Mouse (Mus musculus) stomach, postnatal 0 days (tissue): ENCODE results near the gene Zfp526. TPM values are rescaled to one million over a fixed set of nuclear protein-coding genes. Genes with fewer than 3 reads are reported as not detected.

ENCODE experiments used
- ATAC-seq: fragments of 200-750 bp; cut with Nextera tagmentation; 2 replicates; pipeline ENCODE4 v1.8.0; 2017; ENCODE audit not compliant: low FRiP score, low TSS enrichment
- DNase-seq: peaks from one replicate; pipeline ENCODE4 v3.0.0-alpha.2; 2016; ENCODE audit warnings: low spot score
- H3K27ac ChIP-seq: fragments of 300-500 bp; sonication (generic); replicated peaks from 2 replicates; pipeline ENCODE4 v1.5.1; 2014; ENCODE audit warnings: mild to moderate bottlenecking, control low read depth
- H3K27me3 ChIP-seq: fragments of 300-500 bp; sonication (generic); 2 replicates; pipeline ENCODE4 v1.6.1; 2014; ENCODE audit warnings: low read length; ENCODE audit not compliant: control insufficient read depth, insufficient read depth
- H3K36me3 ChIP-seq: fragments of 300-500 bp; sonication (generic); 2 replicates; pipeline ENCODE4 v1.6.1; 2014; ENCODE audit warnings: low read length, mixed read lengths; ENCODE audit not compliant: control insufficient read depth, insufficient read depth
- H3K4me1 ChIP-seq: fragments of 300-500 bp; sonication (generic); replicated peaks from 2 replicates; pipeline ENCODE4 v1.6.1; 2014; ENCODE audit warnings: antibody characterized with exemption; ENCODE audit not compliant: control insufficient read depth, insufficient read depth
- H3K4me2 ChIP-seq: fragments of 300-500 bp; sonication (generic); replicated peaks from 2 replicates; pipeline ENCODE4 v1.6.1; 2014; ENCODE audit warnings: low read depth, mild to moderate bottlenecking, control low read depth, moderate library complexity
- H3K4me3 ChIP-seq: fragments of 300-500 bp; sonication (generic); 2 replicates; pipeline ENCODE4 v1.5.1; 2014; ENCODE audit warnings: low read depth, low read length, control low read depth
- H3K9ac ChIP-seq: fragments of 300-500 bp; sonication (generic); 2 replicates; pipeline ENCODE4 v1.6.1; 2014; ENCODE audit warnings: mild to moderate bottlenecking, low read length, control low read depth, mixed read lengths
- H3K9me3 ChIP-seq: fragments of 300-500 bp; sonication (generic); 2 replicates; pipeline ENCODE4 v1.6.1; 2016; ENCODE audit warnings: low read length; ENCODE audit not compliant: control insufficient read depth
- CTCF ChIP-seq: IDR thresholded peaks from 2 replicates; pipeline ENCODE4 v1.5.1; 2016; ENCODE audit warnings: antibody characterized with exemption, low read depth, mild to moderate bottlenecking, moderate library complexity
- EP300 ChIP-seq: optimal IDR thresholded peaks from 2 replicates; pipeline ENCODE3; 2016; ENCODE audit warnings: antibody characterized with exemption
- WGBS: fragments of 180-500 bp; shearing (Covaris S2); extraction: QIAGEN DNeasy Blood & Tissue Kit; methylation state at CpG from one replicate; pipeline ENCODE4 v1.1.7; 2014; 5-methylcytosine and 5-hydroxymethylcytosine counted together
- polyA plus RNA-seq: library from polyadenylated mRNA; unstranded; fragments of >200 nt; fragmentation: Nextera tagmentation; extraction: Ambion mirVana; gene quantifications from 2 replicates; pipeline ENCODE4 v1.2.1, GENCODE M21; 2015

Gene Zfp526
- polyA plus RNA-seq, 1 experiment from 2014 or later: 1.1 TPM

DNA sequence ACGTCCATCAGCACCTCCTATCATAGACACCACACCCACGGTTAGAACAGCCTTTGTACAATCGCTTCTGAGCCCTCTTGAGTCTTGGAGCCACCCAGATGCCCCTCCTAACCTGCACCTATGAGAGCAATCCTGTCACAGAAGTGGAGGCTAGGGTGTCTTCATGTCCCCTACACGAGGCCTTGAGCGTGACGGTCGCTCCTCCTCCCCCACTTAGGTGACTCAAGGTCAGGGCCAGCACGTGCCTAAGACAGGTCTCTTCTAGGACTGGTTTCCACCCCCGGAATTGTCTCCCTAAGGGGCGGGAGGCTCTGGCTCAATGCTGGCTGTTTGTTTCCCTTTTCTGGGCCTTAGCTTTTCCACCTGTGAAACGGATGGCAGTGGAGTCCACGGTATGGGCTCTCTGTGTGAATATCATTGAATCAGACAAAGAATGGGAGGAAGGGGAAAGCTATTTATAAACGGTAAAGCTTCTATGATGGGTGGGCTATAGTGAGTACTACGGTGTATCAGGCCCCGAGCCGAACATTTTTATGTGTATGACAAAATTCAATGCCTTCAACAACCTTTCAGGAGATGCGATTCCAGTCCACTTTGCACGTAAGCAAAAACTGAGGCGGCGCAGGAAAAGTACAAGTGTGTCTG is 646 bp upstream of the Zfp526 start, which contains the start of gene Dedd2:
Gene Dedd2 (minus strand): TSS at position 159 of the 645 bp plus-strand sequence.
- 3% methylated on average over 20 of the region's 20 CpGs for WGBS
- H3K9me3 ChIP-seq: no peaks in the 10 kb centered on the region
- H3K36me3 ChIP-seq: peaks cover 7% of the 10 kb centered on the region; the same call in 1 of the 2 replicates
- no peaks in the 10 kb centered on the region for H3K27me3 ChIP-seq
- H3K27ac ChIP-seq: peak within 1 kb of the TSS; percentile 88
- no peak for ATAC-seq
- H3K9ac ChIP-seq: peak within 1 kb of the TSS; percentile 82
- H3K4me2 ChIP-seq: peak within 1 kb of the TSS; percentile 85
- TF ChIP-seq EP300 (no peak), CTCF (no peak)
- H3K4me3 ChIP-seq: peak within 1 kb of the TSS; percentile 74
- peaks cover 11% of the 10 kb centered on the region for H3K4me1 ChIP-seq
- peak; percentile 60 for DNase-seq

DNA sequence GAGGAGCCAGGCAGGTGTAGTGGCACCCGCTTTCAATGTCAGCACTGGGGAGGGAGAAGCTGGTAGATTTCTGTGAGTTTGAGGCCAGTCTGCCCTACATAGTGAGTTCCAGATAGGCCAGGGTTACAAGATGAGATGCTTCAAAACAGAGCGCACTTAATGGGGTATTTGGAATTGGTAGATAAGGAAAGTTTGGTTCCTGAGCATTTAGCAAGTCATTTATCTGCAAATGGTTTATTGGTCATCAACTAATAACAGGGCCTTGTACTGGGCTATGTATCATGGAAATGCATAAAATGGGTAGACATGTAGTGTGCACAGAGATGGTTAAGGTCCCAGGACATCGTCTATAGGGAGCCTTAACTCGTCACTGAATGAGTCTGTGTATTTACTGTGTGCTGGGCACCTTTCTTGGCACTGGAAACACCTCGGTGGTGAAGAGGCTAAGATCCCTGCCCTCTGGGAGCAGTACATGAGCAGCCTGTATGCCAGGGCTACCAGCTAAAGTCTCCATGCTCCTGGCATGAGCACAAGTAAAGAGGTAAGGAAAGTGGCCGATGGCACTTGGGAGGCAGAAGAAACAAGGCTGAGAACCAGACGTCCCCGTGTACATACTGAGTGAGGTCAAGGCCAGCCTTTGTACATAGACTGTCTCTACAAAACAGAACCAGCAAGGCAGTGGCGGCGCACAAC is 1.2 kb downstream of the Zfp526 start:
- Histone ChIP-seq H3K4me3 (peak overlapping the region; percentile 74), H3K27ac (no peak overlapping the region), H3K27me3 (no peaks in the 10 kb centered on the region), H3K4me1 (peaks cover 11% of the 10 kb centered on the region), H3K9ac (peak overlapping the region; percentile 79; the same call in 1 of the 2 replicates), H3K4me2 (peak overlapping the region; percentile 85), H3K9me3 (no peaks in the 10 kb centered on the region), H3K36me3 (peaks cover 20% of the 10 kb centered on the region)
- DNase-seq (no peak), ATAC-seq (no peak)
- TF ChIP-seq EP300 (no peak), CTCF (no peak)
- 72% methylated on average over 10 of the region's 10 CpGs for WGBS

DNA sequence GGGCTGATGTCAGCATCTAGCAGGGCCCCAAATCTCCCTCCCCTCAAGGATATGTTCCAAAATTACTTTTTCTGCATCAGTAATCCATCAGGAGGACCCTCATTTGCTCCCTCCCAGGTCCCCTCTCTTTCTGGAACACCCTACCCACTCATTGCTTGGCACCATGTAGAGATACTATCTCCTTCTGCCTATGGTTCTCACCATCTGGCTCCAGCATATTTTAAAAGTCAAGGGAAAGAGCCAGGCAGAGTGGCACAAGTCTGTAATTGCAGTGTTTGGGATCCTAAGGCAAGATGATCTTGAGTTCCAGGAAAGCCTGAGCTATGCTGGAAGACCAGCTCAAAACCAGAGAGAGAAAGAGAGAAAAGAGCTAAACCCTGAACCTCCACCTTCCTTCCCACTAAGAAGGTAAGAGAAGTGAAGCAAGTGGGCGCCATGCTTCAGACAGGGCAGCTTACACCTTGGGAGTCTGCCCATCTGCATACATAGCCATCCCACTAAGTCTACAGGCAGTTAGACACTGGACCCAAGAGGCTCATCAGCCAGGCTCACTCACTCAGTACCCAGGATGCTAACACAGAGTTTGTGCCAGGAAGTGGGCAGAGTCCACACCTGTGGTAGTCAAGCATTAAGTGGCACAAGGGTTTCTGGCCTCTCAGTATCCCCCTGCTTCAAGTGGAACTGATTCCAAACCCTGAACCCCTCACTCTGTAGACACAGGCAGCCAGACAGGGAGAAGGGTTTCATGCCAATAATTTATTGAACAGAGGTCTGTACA is 6.5 kb downstream of the Zfp526 start:
- H3K36me3 ChIP-seq: peaks cover 35% of the 10 kb centered on the region
- WGBS: 72% methylated on average over 1 of the region's 1 CpGs

DNA sequence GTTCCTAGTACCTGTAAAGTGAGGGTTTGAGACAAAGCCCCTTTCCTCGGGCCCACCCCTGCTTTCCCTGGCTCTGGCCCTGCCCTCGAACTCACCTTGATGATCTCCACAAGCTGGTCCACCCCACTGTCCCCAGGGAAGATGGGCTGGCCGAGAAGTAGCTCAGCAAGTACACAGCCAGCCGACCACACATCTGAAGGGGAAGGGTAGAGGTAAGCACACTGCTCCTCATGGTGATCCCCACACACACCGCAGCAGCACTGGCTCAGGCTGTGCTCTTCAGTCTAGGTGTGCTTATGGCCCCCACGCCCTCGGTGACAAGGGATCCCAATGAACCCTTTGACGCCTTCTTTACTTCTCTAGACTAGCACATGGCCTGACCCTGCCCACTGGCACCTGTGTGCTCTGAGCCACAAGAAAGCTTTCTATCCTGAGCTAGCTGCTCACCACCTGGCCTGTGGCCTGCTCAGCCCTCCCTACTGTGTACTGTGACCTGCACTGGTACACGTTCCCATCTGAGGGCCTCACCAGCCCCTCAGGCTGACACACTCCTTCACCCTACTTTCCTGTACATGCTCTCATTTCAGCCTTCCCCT is 9.6 kb downstream of the Zfp526 start:
- DNase-seq (no peak), ATAC-seq (no peak)
- no peak for TF ChIP-seq CTCF
- TF ChIP-seq EP300: no peak
- no peaks in the 10 kb centered on the region for H3K9me3 ChIP-seq
- H3K27me3 ChIP-seq: no peaks in the 10 kb centered on the region
- no peak overlapping the region for H3K27ac ChIP-seq
- H3K4me2 ChIP-seq: no peak overlapping the region
- H3K9ac ChIP-seq: no peak overlapping the region
- 76% methylated on average over 9 of the region's 9 CpGs for whole genome bisulfite sequencing
- H3K4me3 ChIP-seq: no peak overlapping the region
- peaks cover 31% of the 10 kb centered on the region for H3K36me3 ChIP-seq
- no peaks in the 10 kb centered on the region for H3K4me1 ChIP-seq

More for the DNA sequence above, 6.5 kb downstream of the Zfp526 start:
- no peaks in the 10 kb centered on the region for H3K27me3 ChIP-seq
- DNase-seq: no peak
- H3K4me3 ChIP-seq: no peak overlapping the region
- no peak for ATAC-seq
- H3K27ac ChIP-seq: no peak overlapping the region
- no peak overlapping the region for H3K9ac ChIP-seq
- H3K4me2 ChIP-seq: no peak overlapping the region
- no peak for TF ChIP-seq CTCF
- TF ChIP-seq EP300: no peak
- no peaks in the 10 kb centered on the region for H3K4me1 ChIP-seq
- no peaks in the 10 kb centered on the region for H3K9me3 ChIP-seq

DNA sequence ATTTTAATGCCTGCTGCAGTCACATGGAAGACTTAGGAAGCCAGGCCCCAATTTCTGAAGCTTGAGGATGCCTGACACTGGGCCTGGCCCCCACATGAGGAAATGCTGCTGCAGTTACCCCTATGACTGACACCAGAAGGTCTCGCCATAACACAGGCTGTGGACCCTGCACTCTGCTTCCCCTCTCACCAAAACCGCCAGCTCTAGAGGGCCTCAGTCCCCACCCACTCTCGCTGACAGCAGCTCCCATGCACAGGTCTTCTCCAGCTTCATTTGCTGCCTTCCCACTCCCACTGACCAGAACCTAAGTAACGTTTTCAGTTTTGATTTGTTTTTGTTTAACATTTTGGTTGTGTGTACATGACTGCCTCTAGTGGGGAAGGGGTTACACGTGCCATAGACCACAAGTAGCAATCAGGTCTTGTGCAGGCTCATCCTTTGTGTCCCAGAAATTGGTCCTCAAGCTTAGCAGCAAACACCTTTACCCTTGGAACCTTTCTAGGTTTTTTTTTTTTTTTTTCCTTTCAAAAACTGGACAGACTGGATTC is 10.9 kb downstream of the Zfp526 start:
- Histone ChIP-seq H3K36me3 (peaks cover 20% of the 10 kb centered on the region), H3K9me3 (no peaks in the 10 kb centered on the region), H3K4me2 (no peak overlapping the region), H3K4me3 (no peak overlapping the region), H3K4me1 (no peaks in the 10 kb centered on the region), H3K27me3 (no peaks in the 10 kb centered on the region), H3K27ac (no peak overlapping the region), H3K9ac (no peak overlapping the region)
- no peak for ATAC-seq
- TF ChIP-seq CTCF (peak; percentile 37; the same call in 1 of the 2 replicates), EP300 (no peak)
- DNase-seq: no peak
- 46% methylated on average over 5 of the region's 5 CpGs for WGBS
